Mouse (Mus musculus): Measurements from ENCODE around the gene Arpc1a.
"Not testable (repeated sequence)": the region's sequence is repeated elsewhere in the genome, so short reads cannot be mapped to it uniquely, and the experiment has no call there.

- TF ChIP-seq POLR2A (IDR thresholded peaks at IDR 0.05; ENCODE audit: control insufficient read depth, extremely low read depth, insufficient read depth, low read length, poor library complexity); CTCF (IDR thresholded peaks at IDR 0.05; ENCODE audit: borderline replicate concordance, control insufficient read depth, extremely low read depth, insufficient read depth, low read length, poor library complexity): not testable (repeated sequence)
These were observed 429 bp upstream of the Arpc1a start for GRCm38 (mm10) chr5:145083201-145083600.

Measured in thymus, adult 2 months (tissue).